ENCODE assay signal across 20 mouse cellular contexts in genomic region chr12:100517371-100517770, GRCm38 (mm10).
"Had no signal": no experiment of that assay in that cellular context is flagged by ENCODE, and none has a peak within 500 bp of the region (broad histone marks: within the 10 kb centered on the region; RNA-seq: fewer than 3 reads in every experiment).

No protein-coding gene starts in this region.

- H3K4me2 ChIP-seq: limb, embryonic 12.5 days; limb, embryonic 15.5 days; liver, embryonic 15.5 days; midbrain, embryonic 12.5 days; midbrain, embryonic 15.5 days; neural tube, embryonic 12.5 days; neural tube, embryonic 15.5 days had no signal

- ATAC-seq: midbrain, embryonic 15.5 days had no signal

- DNase-seq: kidney, adult 18-20 months; kidney, adult 9 months; kidney, postnatal 14 days; kidney, postnatal 4 days; left cerebral cortex, postnatal 4 days; lung, adult 2 months; right cerebral cortex, adult 18-20 months; right cerebral cortex, postnatal 14 days; right cerebral cortex, postnatal 4 days; thymus, adult 2 months; thymus, postnatal 14 days; thymus, postnatal 4 days had no signal

- H3K36me3 ChIP-seq: liver, embryonic 15.5 days; midbrain, embryonic 12.5 days; midbrain, embryonic 15.5 days; neural tube, embryonic 12.5 days; neural tube, embryonic 15.5 days had no signal

- H3K9me3 ChIP-seq: limb, embryonic 12.5 days; limb, embryonic 15.5 days; liver, embryonic 15.5 days; midbrain, embryonic 12.5 days; midbrain, embryonic 15.5 days; neural tube, embryonic 12.5 days; neural tube, embryonic 15.5 days had no signal

- H3K4me3 ChIP-seq: limb, embryonic 12.5 days; limb, embryonic 15.5 days; liver, embryonic 15.5 days; midbrain, embryonic 12.5 days; midbrain, embryonic 15.5 days; neural tube, embryonic 12.5 days; neural tube, embryonic 15.5 days had no signal

- H3K27ac ChIP-seq: limb, embryonic 12.5 days; limb, embryonic 15.5 days; liver, embryonic 15.5 days; midbrain, embryonic 12.5 days; midbrain, embryonic 15.5 days; neural tube, embryonic 12.5 days; neural tube, embryonic 15.5 days; stomach, postnatal 0 days had no signal

- H3K9ac ChIP-seq: limb, embryonic 12.5 days; limb, embryonic 15.5 days; liver, embryonic 15.5 days; midbrain, embryonic 12.5 days; midbrain, embryonic 15.5 days; neural tube, embryonic 12.5 days; neural tube, embryonic 15.5 days had no signal

- H3K27me3 ChIP-seq: limb, embryonic 12.5 days; limb, embryonic 15.5 days; midbrain, embryonic 12.5 days; midbrain, embryonic 15.5 days; neural tube, embryonic 12.5 days; neural tube, embryonic 15.5 days had no signal
